Mouse (Mus musculus) 3T3-L1 (cell line): ENCODE measurements at regions not wholly inside any gene's neighbourhood (a gene's known extent, or its start where the extent isn't known, plus 50 kb on each side); places are given as distances from the start of the nearest gene placed in this dataset.

Experiments used
- DNase-seq: peaks from one replicate; pipeline ENCODE4 v3.0.0-alpha.2; 2015; ENCODE audit warnings: low read depth, low spot score

- no peak for DNase-seq
Observed at GRCm38 (mm10) chr12:27844958-27845357, 502.6 kb upstream of the Sox11 start.

GRCm38 (mm10) chr12:27838955-27839354 lies 496.6 kb upstream of the Sox11 start:
- no peak for DNase-seq

- no peak for DNase-seq
Observed at GRCm38 (mm10) chr12:27838384-27838783, 496.0 kb upstream of the Sox11 start.

GRCm38 (mm10) chr12:27826208-27826607 lies 483.8 kb upstream of the Sox11 start:
- DNase-seq: no peak

- DNase-seq: no peak
Observed at GRCm38 (mm10) chr12:27823392-27823791, 481.0 kb upstream of the Sox11 start.

GRCm38 (mm10) chr12:27796642-27797041 lies 454.3 kb upstream of the Sox11 start:
- peak; percentile 9 for DNase-seq

GRCm38 (mm10) chr12:27786716-27787291 lies 444.4 kb upstream of the Sox11 start:
- no peak for DNase-seq

GRCm38 (mm10) chr12:27780801-27781200 lies 438.4 kb upstream of the Sox11 start:
- no peak for DNase-seq

GRCm38 (mm10) chr12:27765948-27766347 lies 423.6 kb upstream of the Sox11 start:
- no peak for DNase-seq

- no peak for DNase-seq
Observed at GRCm38 (mm10) chr12:27759016-27759415, 416.6 kb upstream of the Sox11 start.

GRCm38 (mm10) chr12:27757641-27758040 lies 415.3 kb upstream of the Sox11 start:
- DNase-seq: no peak

- DNase-seq: no peak
Observed at GRCm38 (mm10) chr12:27724619-27725200, 382.3 kb upstream of the Sox11 start.

GRCm38 (mm10) chr12:27680459-27680858 lies 338.1 kb upstream of the Sox11 start:
- no peak for DNase-seq

GRCm38 (mm10) chr12:27673404-27673803 lies 331.0 kb upstream of the Sox11 start:
- DNase-seq: no peak

GRCm38 (mm10) chr12:27670650-27671084 lies 328.3 kb upstream of the Sox11 start:
- DNase-seq: no peak

- no peak for DNase-seq
Observed at GRCm38 (mm10) chr12:27670190-27670589, 327.8 kb upstream of the Sox11 start.

- no peak for DNase-seq
Observed at GRCm38 (mm10) chr12:27669542-27669941, 327.2 kb upstream of the Sox11 start.

GRCm38 (mm10) chr12:27666456-27666855 lies 324.1 kb upstream of the Sox11 start:
- no peak for DNase-seq

- no peak for DNase-seq
Observed at GRCm38 (mm10) chr12:27663126-27663525, 320.8 kb upstream of the Sox11 start.

GRCm38 (mm10) chr12:27662723-27663122 lies 320.3 kb upstream of the Sox11 start:
- no peak for DNase-seq

- DNase-seq: peak; percentile 28
Observed at GRCm38 (mm10) chr12:27657536-27657935, 315.2 kb upstream of the Sox11 start.

GRCm38 (mm10) chr12:27653541-27653940 lies 311.2 kb upstream of the Sox11 start:
- no peak for DNase-seq

GRCm38 (mm10) chr12:27648602-27649001 lies 306.2 kb upstream of the Sox11 start:
- no peak for DNase-seq
